ENCODE assay signal across 9 mouse cellular contexts in the genomic region with DNA sequence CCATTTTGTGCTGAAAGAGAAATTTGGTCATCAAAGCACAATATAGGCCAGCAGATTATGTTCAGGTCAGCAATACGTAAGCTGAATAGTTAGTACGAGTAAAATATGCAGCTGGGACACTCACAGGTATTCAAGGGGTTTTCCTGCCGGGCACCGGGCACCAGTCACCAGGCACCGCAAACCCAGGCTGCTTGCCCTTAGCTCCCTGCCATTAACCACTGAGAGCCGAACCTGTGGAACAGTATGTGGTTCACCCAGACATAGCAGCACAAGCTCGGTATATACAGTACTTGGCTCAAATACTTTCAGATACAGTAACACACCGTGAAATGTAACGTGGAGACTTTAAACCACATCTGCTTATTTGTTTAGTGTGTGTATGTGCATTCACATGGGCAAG. TPM values are rescaled to one million over a fixed set of nuclear protein-coding genes. Genes with fewer than 3 reads are reported as not detected.
DNase-seq lines count a peak whose midpoint lies in the region; ATAC-seq and TF ChIP-seq lines count a peak whose summit lies in the region.
"Had no signal": no experiment of that assay in that cellular context is flagged by ENCODE, and none has a peak within 500 bp of the region (broad histone marks: within the 10 kb centered on the region; RNA-seq: fewer than 3 reads in every experiment).

No protein-coding gene starts in this region.

- intact Hi-C loops in heart, postnatal 36 days (cut with DNase I) = no loop called here
- intact Hi-C loops in left cerebral cortex, adult 2 months (cut with DNase I) = no loop called here
- intact Hi-C loops in left cerebral cortex, postnatal 14 days (cut with DNase I) = no loop called here

- H3K9me3 ChIP-seq in heart, embryonic 15.5 days (replicated peaks) = no peaks in the 10 kb centered on the region
- no peaks in the 10 kb centered on the region for H3K9me3 ChIP-seq in ES-E14 (ENCODE audit: control insufficient read depth, insufficient read depth, low read depth, low read length)
- no peaks in the 10 kb centered on the region for H3K9me3 ChIP-seq in forebrain, postnatal 0 days (ENCODE audit: low read length)
- H3K9me3 ChIP-seq: limb, embryonic 12.5 days had no signal

- H3K27me3 ChIP-seq in heart, embryonic 15.5 days = no peaks in the 10 kb centered on the region
- H3K27me3 ChIP-seq in forebrain, postnatal 0 days (ENCODE audit: insufficient read depth, low read length) = no peaks in the 10 kb centered on the region
- H3K27me3 ChIP-seq: limb, embryonic 12.5 days had no signal

- no peak for TF ChIP-seq CTCF in left cerebral cortex, adult 2 months (IDR thresholded peaks at IDR 0.05)
- TF ChIP-seq CTCF in forebrain, postnatal 0 days (IDR thresholded peaks at IDR 0.05; ENCODE audit: low read depth) = no peak

- peaks cover 24% of the 10 kb centered on the region; the same call in 1 of the 2 replicates for H3K36me3 ChIP-seq in heart, embryonic 15.5 days
- peaks cover 10% of the 10 kb centered on the region for H3K36me3 ChIP-seq in ES-E14 (ENCODE audit: control insufficient read depth, insufficient read depth, low read length, poor library complexity, severe bottlenecking)
- H3K36me3 ChIP-seq in forebrain, postnatal 0 days (ENCODE audit: insufficient read depth) = peaks cover 19% of the 10 kb centered on the region

- H3K4me3 ChIP-seq in heart, embryonic 15.5 days = no peak overlapping the region
- no peak overlapping the region for H3K4me3 ChIP-seq in left cerebral cortex, adult 2 months
- H3K4me3 ChIP-seq in ES-E14 (ENCODE audit: insufficient read depth in 1 of 2, low read depth in 1 of 2, low read length in 2 of 2, poor library complexity in 1 of 2, severe bottlenecking in 1 of 2) = peak overlapping the region in 1 of 2 experiments; percentile 21; a peak in 1 of 4 replicates
- H3K4me3 ChIP-seq in forebrain, postnatal 0 days (ENCODE audit: low read depth, low read length) = no peak overlapping the region
- H3K4me3 ChIP-seq: limb, embryonic 12.5 days had no signal

- no peak for DNase-seq in heart, postnatal 36 days
- DNase-seq in left cerebral cortex, adult 2 months (ENCODE audit: extremely low spot score in 1 of 2, low spot score in 2 of 2) = no peak
- DNase-seq in left cerebral cortex, postnatal 14 days (ENCODE audit: low spot score in 2 of 2) = no peak
- DNase-seq in ES-E14 (ENCODE audit: low read depth, low spot score) = no peak
- DNase-seq in forebrain, postnatal 0 days = no peak
- DNase-seq in urinary bladder, postnatal 4 days (ENCODE audit: low spot score in 2 of 2) = no peak

- WGBS in heart, embryonic 15.5 days = 78% methylated on average over 9 of the region's 9 CpGs
- WGBS in forebrain, postnatal 0 days = 71% methylated on average over 9 of the region's 9 CpGs

- peak overlapping the region; percentile 62 for H3K27ac ChIP-seq in heart, embryonic 15.5 days
- peak overlapping the region; percentile 42; the same call in 1 of the 2 replicates for H3K27ac ChIP-seq in left cerebral cortex, adult 2 months
- no peak overlapping the region for H3K27ac ChIP-seq in ES-E14 (ENCODE audit: insufficient read depth, low read depth, low read length, poor library complexity, severe bottlenecking)
- H3K27ac ChIP-seq in forebrain, postnatal 0 days (ENCODE audit: low read depth, low read length) = peak overlapping the region; percentile 54
- H3K27ac ChIP-seq: limb, embryonic 12.5 days; macrophage had no signal

- no peak for ATAC-seq in heart, embryonic 15.5 days (replicated peaks; ENCODE audit: insufficient number of reproducible peaks, insufficient read depth, low FRiP score, low read depth)
- no peak for ATAC-seq in forebrain, postnatal 0 days

- H3K4me2 ChIP-seq in heart, embryonic 15.5 days = no peak overlapping the region
- H3K4me2 ChIP-seq in forebrain, postnatal 0 days (ENCODE audit: low read depth) = no peak overlapping the region
- H3K4me2 ChIP-seq: limb, embryonic 12.5 days had no signal

- peaks cover 16% of the 10 kb centered on the region for H3K4me1 ChIP-seq in heart, embryonic 15.5 days (replicated peaks)
- H3K4me1 ChIP-seq in ES-E14 (ENCODE audit: control insufficient read depth in 2 of 2, insufficient read depth in 2 of 2, low read length in 2 of 2, poor library complexity in 1 of 2) = peaks cover 10 to 12% of the 10 kb centered on the region in 2 experiments; a peak in 3 of 4 replicates
- H3K4me1 ChIP-seq in forebrain, postnatal 0 days (ENCODE audit: insufficient read depth) = peaks cover 11% of the 10 kb centered on the region

- no peak overlapping the region for H3K9ac ChIP-seq in heart, embryonic 15.5 days
- H3K9ac ChIP-seq in ES-E14 (ENCODE audit: insufficient read depth, low read depth, low read length, poor library complexity, severe bottlenecking) = peak overlapping the region; percentile 53; the same call in 1 of the 2 replicates
- H3K9ac ChIP-seq in forebrain, postnatal 0 days = no peak overlapping the region
- H3K9ac ChIP-seq: limb, embryonic 12.5 days had no signal

- in situ Hi-C loops in ES-E14 (cut with MboI; ENCODE audit: low sequenced_read_pairs in 2 of 2, unreplicated experiment in 2 of 2) = no loop called here

TF ChIP-seq in ES-E14, 5 proteins besides CTCF, POLR2A, EP300 and RAD21:
- no peak for TF ChIP-seq MAFK (IDR thresholded peaks at IDR 0.05; ENCODE audit: insufficient read depth, low read depth, low read length)
- TF ChIP-seq ZNF384 (IDR thresholded peaks at IDR 0.05; ENCODE audit: low read depth, low read length) = no peak
- TF ChIP-seq HCFC1 (IDR thresholded peaks at IDR 0.05; ENCODE audit: borderline replicate concordance, insufficient read depth, low read length) = no peak
- no peak for TF ChIP-seq ZC3H11A (IDR thresholded peaks at IDR 0.05; ENCODE audit: borderline replicate concordance, low read depth, low read length)
- TF ChIP-seq CHD2 (IDR thresholded peaks at IDR 0.05; ENCODE audit: low read depth, low read length) = no peak

RNA-seq across cellular contexts. Expression of a gene that starts 15.1 kb away (rescaled TPM):
- 34.9 and 39.3 TPM in 2 replicates for polyA plus RNA-seq in heart, embryonic 15.5 days (2015; fragmentation: Nextera tagmentation; extraction: Ambion mirVana)
- total RNA-seq in heart, postnatal 36 days (2021) = 10 to 100 TPM; 21.5 to 26.0 TPM
- total RNA-seq in left cerebral cortex, adult 2 months (2021) = 10 to 100 TPM; 24.3 to 25.2 TPM
- 10 to 100 TPM; 21.2 to 24.0 TPM for total RNA-seq in left cerebral cortex, postnatal 14 days (2021)
- total RNA-seq in ES-E14 (2012; rRNA removed) = 61.3 and 67.8 TPM in 2 replicates
- total RNA-seq in forebrain, postnatal 0 days (2014; rRNA removed) = 34.6 and 43.3 TPM in 2 replicates
- 32.4 and 42.0 TPM in 2 replicates for polyA plus RNA-seq in forebrain, postnatal 0 days (2015; fragmentation: Nextera tagmentation; extraction: Ambion mirVana)

RNA-seq across cellular contexts. Expression of a gene that starts 19.6 kb away (rescaled TPM):
- 25.5 and 29.9 TPM in 2 replicates for polyA plus RNA-seq in heart, embryonic 15.5 days (2015; fragmentation: Nextera tagmentation; extraction: Ambion mirVana)
- total RNA-seq in heart, postnatal 36 days (2021) = 10 to 100 TPM; 27.3 to 29.0 TPM
- total RNA-seq in left cerebral cortex, adult 2 months (2021) = 10 to 100 TPM; 44.6 to 46.1 TPM
- total RNA-seq in left cerebral cortex, postnatal 14 days (2021) = 10 to 100 TPM; 34.9 to 39.3 TPM
- 18.9 and 25.3 TPM in 2 replicates for total RNA-seq in ES-E14 (2012; rRNA removed)
- 18.3 and 22.0 TPM in 2 replicates for total RNA-seq in forebrain, postnatal 0 days (2014; rRNA removed)
- polyA plus RNA-seq in forebrain, postnatal 0 days (2015; fragmentation: Nextera tagmentation; extraction: Ambion mirVana) = 16.6 and 23.8 TPM in 2 replicates
